Mouse (Mus musculus) midbrain, embryonic 14.5 days (tissue): ENCODE measurements at regions not wholly inside any gene's neighbourhood (a gene's known extent, or its start where the extent isn't known, plus 50 kb on each side); places are given as distances from the start of the nearest gene placed in this dataset.

Experiments used
- ATAC-seq: fragments of 200-750 bp; cut with Nextera tagmentation; 2 replicates; pipeline ENCODE4 v1.8.0; 2017; ENCODE audit warnings: moderate number of reproducible peaks, moderate library complexity; ENCODE audit not compliant: low FRiP score, low TSS enrichment
- DNase-seq: peaks from one replicate; pipeline ENCODE4 v3.0.0-alpha.2; 2015
- H3K27ac ChIP-seq: fragments of 300-500 bp; sonication (generic); replicated peaks from 2 replicates; pipeline ENCODE4 v1.5.1; 2014; ENCODE audit warnings: mild to moderate bottlenecking, low read depth, low read length, moderate library complexity
- H3K27me3 ChIP-seq: fragments of 300-500 bp; sonication (generic); 2 replicates; pipeline ENCODE4 v1.6.1; 2014; ENCODE audit warnings: low read length, control low read depth, mixed read lengths; ENCODE audit not compliant: control insufficient read depth, insufficient read depth
- H3K36me3 ChIP-seq: fragments of 300-500 bp; sonication (generic); 2 replicates; pipeline ENCODE4 v1.6.1; 2014; ENCODE audit warnings: low read length, control low read depth; ENCODE audit not compliant: control insufficient read depth, insufficient read depth
- H3K4me1 ChIP-seq: fragments of 300-500 bp; sonication (generic); 2 replicates; pipeline ENCODE4 v1.6.1; 2014; ENCODE audit warnings: mild to moderate bottlenecking, antibody characterized with exemption, low read length, control low read depth; ENCODE audit not compliant: control insufficient read depth, insufficient read depth
- H3K4me2 ChIP-seq: fragments of 300-500 bp; sonication (generic); 2 replicates; pipeline ENCODE4 v1.6.1; 2014; ENCODE audit warnings: mild to moderate bottlenecking, low read length, moderate library complexity
- H3K4me3 ChIP-seq: fragments of 300-500 bp; sonication (generic); replicated peaks from 2 replicates; pipeline ENCODE4 v1.5.1; 2014; ENCODE audit warnings: low read depth, low read length
- H3K9ac ChIP-seq: fragments of 300-500 bp; sonication (generic); replicated peaks from 2 replicates; pipeline ENCODE4 v1.6.1; 2014; ENCODE audit warnings: mild to moderate bottlenecking, low read length, moderate library complexity
- H3K9me3 ChIP-seq: fragments of 300-500 bp; sonication (generic); 2 replicates; pipeline ENCODE4 v1.6.1; 2016; ENCODE audit warnings: low read length, control low read depth, mixed read lengths; ENCODE audit not compliant: control insufficient read depth
- WGBS: fragments of 180-500 bp; shearing (Covaris S2); extraction: QIAGEN DNeasy Blood & Tissue Kit; methylation state at CpG from one replicate; pipeline ENCODE4 v1.1.7; 2014; 5-methylcytosine and 5-hydroxymethylcytosine counted together

DNA sequence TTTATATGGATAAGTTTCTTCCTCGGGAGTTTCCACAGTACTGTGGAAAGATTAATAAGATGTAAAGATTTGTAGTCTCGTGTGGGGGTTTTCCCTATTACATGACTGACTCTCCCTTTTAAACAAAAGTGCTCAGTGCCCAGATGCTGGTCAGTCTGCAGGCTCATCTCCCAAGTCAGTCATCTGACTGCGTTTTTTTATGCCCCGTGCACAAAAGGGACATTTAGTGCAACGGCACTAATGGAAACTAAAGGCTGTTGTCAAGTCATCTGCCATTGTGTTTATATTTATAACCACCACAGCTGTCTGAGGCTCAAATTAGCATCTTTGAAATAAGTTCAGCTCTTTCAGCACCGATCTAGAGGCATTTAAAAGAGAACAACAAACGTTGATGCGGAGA lies 110.7 kb upstream of the Phyhipl start:
- ATAC-seq (no peak), DNase-seq (no peak)
- Histone ChIP-seq H3K27me3 (no peaks in the 10 kb centered on the region), H3K9ac (no peak overlapping the region), H3K27ac (no peak overlapping the region), H3K4me1 (no peaks in the 10 kb centered on the region), H3K4me2 (no peak overlapping the region), H3K9me3 (no peaks in the 10 kb centered on the region), H3K4me3 (no peak overlapping the region), H3K36me3 (no peaks in the 10 kb centered on the region)
- 70% methylated on average over 8 of the region's 8 CpGs for WGBS

GRCm38 (mm10) chr10:70763206-70763605 lies 107.4 kb upstream of the Phyhipl start:
- 92% methylated on average over 7 of the region's 7 CpGs for WGBS
- Histone ChIP-seq H3K36me3 (no peaks in the 10 kb centered on the region), H3K9ac (no peak overlapping the region), H3K27ac (no peak overlapping the region), H3K4me1 (no peaks in the 10 kb centered on the region), H3K4me3 (no peak overlapping the region), H3K4me2 (no peak overlapping the region), H3K9me3 (no peaks in the 10 kb centered on the region), H3K27me3 (no peaks in the 10 kb centered on the region)
- ATAC-seq (no peak), DNase-seq (no peak)

DNA sequence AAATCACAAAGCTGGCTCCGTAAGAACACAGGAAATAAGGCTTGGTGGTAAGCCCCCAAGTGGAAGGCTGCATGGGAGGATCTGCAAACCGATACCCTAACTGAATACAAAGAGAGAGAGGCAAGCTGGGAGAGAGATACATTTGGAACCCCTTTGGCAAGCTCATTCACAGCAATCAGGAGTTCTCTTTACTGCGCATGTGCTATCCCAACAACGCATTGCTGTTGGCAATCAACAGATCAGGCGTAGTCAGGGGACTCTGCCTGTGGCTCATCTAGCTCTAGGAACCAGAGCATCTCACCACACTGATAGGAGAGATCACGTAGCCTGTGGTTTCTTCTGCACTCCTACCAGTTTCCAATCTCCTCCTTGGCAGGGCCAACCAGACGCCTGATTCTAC lies 103.9 kb upstream of the Phyhipl start:
- no peak overlapping the region for H3K9ac ChIP-seq
- H3K9me3 ChIP-seq: no peaks in the 10 kb centered on the region
- no peak for DNase-seq
- H3K36me3 ChIP-seq: no peaks in the 10 kb centered on the region
- H3K4me1 ChIP-seq: no peaks in the 10 kb centered on the region
- no peaks in the 10 kb centered on the region for H3K27me3 ChIP-seq
- H3K4me2 ChIP-seq: no peak overlapping the region
- ATAC-seq: no peak
- H3K4me3 ChIP-seq: no peak overlapping the region
- H3K27ac ChIP-seq: no peak overlapping the region
- WGBS: 89% methylated on average over 7 of the region's 7 CpGs

DNA sequence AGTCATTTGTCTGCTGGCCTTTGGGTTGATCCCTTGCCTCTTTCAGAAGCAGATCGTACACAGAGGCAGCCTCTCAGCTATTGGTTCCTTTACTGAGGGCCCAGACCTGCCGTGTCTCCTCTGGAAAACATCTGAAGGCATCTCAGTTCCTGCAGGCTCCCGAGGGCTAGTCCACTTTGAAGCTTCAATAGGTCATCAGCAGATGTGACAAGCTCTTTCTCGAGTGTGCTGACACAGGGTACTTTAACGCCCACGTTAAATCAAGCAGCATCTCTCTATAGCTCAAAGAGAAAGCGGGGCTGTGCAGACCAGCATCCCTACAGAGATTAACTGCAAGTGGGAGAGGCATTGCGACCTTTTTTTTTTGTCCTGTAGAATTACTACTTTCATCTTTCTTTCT lies 96.0 kb upstream of the Phyhipl start:
- H3K4me2 ChIP-seq: no peak overlapping the region
- no peaks in the 10 kb centered on the region for H3K27me3 ChIP-seq
- 55% methylated on average over 8 of the region's 8 CpGs for WGBS
- H3K27ac ChIP-seq: no peak overlapping the region
- H3K9ac ChIP-seq: no peak overlapping the region
- no peaks in the 10 kb centered on the region for H3K4me1 ChIP-seq
- no peak for DNase-seq
- ATAC-seq: no peak
- no peak overlapping the region for H3K4me3 ChIP-seq
- no peaks in the 10 kb centered on the region for H3K36me3 ChIP-seq
- H3K9me3 ChIP-seq: no peaks in the 10 kb centered on the region

- WGBS: 87% methylated on average over 15 of the region's 15 CpGs
- H3K9me3 ChIP-seq: no peaks in the 10 kb centered on the region
These were observed 94.8 kb upstream of the Phyhipl start for GRCm38 (mm10) chr10:70750356-70751145.

GRCm38 (mm10) chr10:70746612-70747011 lies 90.8 kb upstream of the Phyhipl start:
- H3K4me1 ChIP-seq: no peaks in the 10 kb centered on the region
- no peak overlapping the region for H3K27ac ChIP-seq
- 87% methylated on average over 4 of the region's 4 CpGs for WGBS
- no peak overlapping the region for H3K4me2 ChIP-seq
- H3K4me3 ChIP-seq: no peak overlapping the region
- no peaks in the 10 kb centered on the region for H3K36me3 ChIP-seq
- H3K27me3 ChIP-seq: no peaks in the 10 kb centered on the region
- H3K9me3 ChIP-seq: no peaks in the 10 kb centered on the region
- no peak overlapping the region for H3K9ac ChIP-seq
- ATAC-seq: no peak
- no peak for DNase-seq

More at GRCm38 (mm10) chr10:70750356-70751145, 94.8 kb upstream of the Phyhipl start:
- no peaks in the 10 kb centered on the region for H3K36me3 ChIP-seq
- H3K4me1 ChIP-seq: no peaks in the 10 kb centered on the region
- no peak for ATAC-seq
- H3K4me3 ChIP-seq: no peak overlapping the region
- no peak overlapping the region for H3K4me2 ChIP-seq
- H3K9ac ChIP-seq: no peak overlapping the region
- no peak for DNase-seq
- H3K27ac ChIP-seq: no peak overlapping the region
- H3K27me3 ChIP-seq: no peaks in the 10 kb centered on the region

DNA sequence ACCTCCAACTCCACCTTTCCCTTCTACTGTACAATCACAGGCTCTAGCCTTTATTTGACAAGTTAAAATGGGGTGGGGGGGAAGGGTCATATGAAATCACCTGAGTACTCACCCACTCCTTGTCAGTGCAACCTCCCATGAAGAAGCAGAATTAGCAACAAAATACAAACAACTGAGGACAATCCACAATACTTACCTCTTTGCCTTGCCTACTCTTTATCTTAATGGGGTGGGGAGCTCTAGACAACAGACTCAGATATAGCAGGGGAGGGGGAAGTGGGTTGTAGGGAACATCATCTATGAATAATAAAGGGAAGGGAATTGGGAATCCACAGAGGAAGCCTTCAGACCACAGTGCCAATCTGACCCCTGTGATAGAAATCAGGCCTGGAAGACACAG lies 86.1 kb upstream of the Phyhipl start:
- H3K4me1 ChIP-seq: no peaks in the 10 kb centered on the region
- H3K4me3 ChIP-seq: no peak overlapping the region
- H3K4me2 ChIP-seq: no peak overlapping the region
- DNase-seq (no peak), ATAC-seq (no peak)
- no peaks in the 10 kb centered on the region for H3K9me3 ChIP-seq
- H3K27me3 ChIP-seq: no peaks in the 10 kb centered on the region
- no peaks in the 10 kb centered on the region for H3K36me3 ChIP-seq
- no peak overlapping the region for H3K27ac ChIP-seq
- no peak overlapping the region for H3K9ac ChIP-seq

DNA sequence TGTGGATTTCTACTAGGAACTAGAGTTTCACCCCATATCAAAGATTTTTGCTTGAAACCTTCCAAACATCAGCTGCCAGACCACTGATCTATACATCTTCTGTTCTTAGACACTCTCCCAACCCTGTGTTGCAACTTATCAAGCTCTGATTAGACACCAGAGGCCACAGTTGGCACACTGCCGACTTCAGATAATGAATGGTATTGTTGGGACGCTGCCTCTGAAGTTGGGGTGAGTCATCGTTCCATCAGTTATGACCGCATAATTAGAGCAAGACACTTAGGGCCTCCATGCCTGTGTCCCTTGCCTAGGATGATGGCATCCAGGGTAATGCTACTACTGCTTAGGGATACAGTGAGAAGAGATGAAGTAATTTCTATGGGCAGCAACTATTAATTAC lies 84.3 kb upstream of the Phyhipl start:
- DNase-seq: no peak
- 87% methylated on average over 4 of the region's 4 CpGs for WGBS
- H3K9ac ChIP-seq: no peak overlapping the region

GRCm38 (mm10) chr10:70739348-70739966 lies 83.7 kb upstream of the Phyhipl start:
- H3K9me3 ChIP-seq: no peaks in the 10 kb centered on the region
- H3K9ac ChIP-seq: no peak overlapping the region
- H3K27me3 ChIP-seq: no peaks in the 10 kb centered on the region
- H3K4me2 ChIP-seq: no peak overlapping the region
- DNase-seq (no peak), ATAC-seq (no peak)
- H3K36me3 ChIP-seq: no peaks in the 10 kb centered on the region
- 63% methylated on average over 9 of the region's 9 CpGs for WGBS
- H3K27ac ChIP-seq: no peak overlapping the region
- no peak overlapping the region for H3K4me3 ChIP-seq
- no peaks in the 10 kb centered on the region for H3K4me1 ChIP-seq

More for the DNA sequence above, 84.3 kb upstream of the Phyhipl start:
- Histone ChIP-seq H3K9me3 (no peaks in the 10 kb centered on the region), H3K27me3 (no peaks in the 10 kb centered on the region), H3K4me1 (no peaks in the 10 kb centered on the region), H3K27ac (no peak overlapping the region), H3K4me3 (no peak overlapping the region), H3K4me2 (no peak overlapping the region), H3K36me3 (no peaks in the 10 kb centered on the region)
- ATAC-seq: no peak
